Mouse (Mus musculus) testis, postnatal 14 days (tissue): Measurements from ENCODE around the gene Lars2.
"Not testable (repeated sequence)": the region's sequence is repeated elsewhere in the genome, so short reads cannot be mapped to it uniquely, and the experiment has no call there.

Source experiments
- DNase-seq: peaks from one replicate; pipeline ENCODE4 v3.0.0; 2021; ENCODE audit warnings: low spot score

Lars2 gene

DNA sequence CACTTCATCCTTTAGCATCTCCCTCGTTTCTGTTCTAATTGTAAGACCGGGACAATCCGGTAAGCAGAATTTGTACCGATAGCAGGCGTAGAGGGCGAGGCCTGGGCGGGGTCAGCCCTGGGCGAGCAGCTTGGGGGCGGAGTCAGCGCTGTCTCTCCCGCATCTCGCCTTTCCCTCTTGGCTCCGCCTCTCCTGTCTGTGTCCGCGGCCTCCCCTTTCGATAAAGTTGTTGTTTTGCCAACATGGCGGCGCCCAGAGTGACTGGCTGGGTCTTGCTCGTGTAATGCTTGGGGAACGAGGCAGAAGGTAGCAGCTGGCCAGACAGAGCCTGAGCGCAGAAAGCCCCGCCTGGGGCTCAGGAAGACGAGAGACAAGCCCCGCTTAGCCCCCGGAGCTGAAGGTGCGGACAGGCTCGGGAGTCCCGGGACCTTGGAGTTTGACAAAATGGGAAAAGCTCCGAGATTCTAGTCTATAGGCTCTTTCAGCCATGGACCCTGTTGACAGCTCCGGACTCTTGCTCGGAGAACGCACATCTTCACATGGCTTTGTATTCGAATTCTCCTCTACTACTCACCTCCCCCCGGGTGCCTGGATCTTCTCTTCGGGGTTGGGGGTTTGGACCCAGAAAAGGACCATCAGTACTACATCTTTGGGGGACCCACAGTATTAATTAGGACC lies at the start of gene Lars2:
TSS of gene Lars2 (plus strand) at position 220 of the 678 bp plus-strand sequence.
- peak; percentile 93 for DNase-seq

DNA sequence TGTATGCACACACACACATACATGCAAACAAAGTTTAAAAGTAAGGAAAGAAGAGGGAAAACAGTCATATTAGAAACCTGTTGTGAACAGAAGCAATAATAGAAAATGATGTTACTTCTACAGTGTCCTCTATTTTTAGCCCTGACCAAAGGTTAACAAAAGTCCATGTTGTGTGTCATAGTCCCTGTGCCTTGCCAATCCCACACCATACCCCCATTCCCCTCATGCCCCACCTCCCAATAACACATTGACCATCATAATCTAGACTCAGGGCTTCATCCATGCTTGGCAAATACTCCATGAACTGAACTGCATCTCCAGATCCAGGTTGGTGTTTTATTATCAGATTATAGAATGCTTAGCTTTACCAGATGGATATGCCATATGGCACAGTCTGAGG lies 40.6 kb upstream of the Lars2 start:
- DNase-seq = no peak

DNA sequence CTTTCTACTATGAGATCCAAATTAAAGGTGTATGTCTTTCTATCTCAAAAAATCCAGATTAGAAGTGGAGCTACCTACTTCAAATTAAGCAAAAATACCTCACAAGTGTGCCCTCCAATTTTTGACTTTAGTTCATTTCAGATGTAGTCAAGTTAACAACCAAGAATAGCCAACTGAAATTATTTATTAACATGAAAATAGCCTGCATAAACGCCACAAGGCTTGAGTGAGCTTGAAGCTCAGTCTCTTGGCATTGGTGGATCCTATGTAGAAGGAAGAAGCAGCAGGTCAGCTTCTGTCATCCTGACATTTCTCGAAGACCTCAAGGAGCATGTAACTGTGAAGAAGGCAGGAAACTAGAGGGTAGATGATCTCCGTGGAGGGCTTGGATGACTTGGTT lies 38.4 kb upstream of the Lars2 start:
- DNase-seq = no peak

DNA sequence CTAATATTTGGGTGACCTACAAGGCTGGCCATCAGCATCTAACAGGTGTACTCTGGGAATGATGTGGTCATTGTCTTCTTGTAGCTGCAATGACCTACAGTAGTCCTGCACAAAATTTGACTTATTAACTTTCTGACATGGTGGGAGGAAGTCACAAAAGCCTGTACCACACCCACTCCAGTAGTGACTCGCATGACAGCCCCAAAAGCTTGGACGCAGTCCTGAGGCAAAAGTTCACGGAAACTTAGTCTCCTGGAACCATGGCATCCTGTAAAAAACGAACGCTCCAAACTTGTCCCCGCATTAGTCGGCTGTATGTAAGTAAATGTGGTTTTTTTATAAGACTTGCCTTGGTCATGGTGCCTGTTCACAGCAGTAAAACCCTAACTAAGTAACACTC lies 36.9 kb upstream of the Lars2 start:
- no peak for DNase-seq

DNA sequence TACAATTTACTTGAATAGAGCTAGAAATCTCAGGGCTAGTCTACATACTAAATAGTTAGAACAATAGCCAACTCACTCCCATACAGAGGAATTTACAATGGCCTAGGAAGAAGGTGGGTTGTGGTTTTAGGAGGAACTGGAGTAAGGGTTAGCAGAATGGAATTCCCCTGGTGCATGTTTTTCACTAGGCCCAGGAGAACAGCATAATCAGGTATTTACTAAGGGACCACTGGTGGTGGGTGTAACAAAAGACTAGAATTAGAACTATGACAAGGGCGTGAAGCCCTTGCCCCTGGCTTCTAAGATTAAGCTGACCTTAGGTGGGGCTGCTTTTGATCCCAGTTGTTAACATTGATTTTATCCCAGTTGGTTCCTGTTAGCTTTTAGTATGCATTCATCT lies 36.5 kb upstream of the Lars2 start:
- not testable (repeated sequence) for DNase-seq

DNA sequence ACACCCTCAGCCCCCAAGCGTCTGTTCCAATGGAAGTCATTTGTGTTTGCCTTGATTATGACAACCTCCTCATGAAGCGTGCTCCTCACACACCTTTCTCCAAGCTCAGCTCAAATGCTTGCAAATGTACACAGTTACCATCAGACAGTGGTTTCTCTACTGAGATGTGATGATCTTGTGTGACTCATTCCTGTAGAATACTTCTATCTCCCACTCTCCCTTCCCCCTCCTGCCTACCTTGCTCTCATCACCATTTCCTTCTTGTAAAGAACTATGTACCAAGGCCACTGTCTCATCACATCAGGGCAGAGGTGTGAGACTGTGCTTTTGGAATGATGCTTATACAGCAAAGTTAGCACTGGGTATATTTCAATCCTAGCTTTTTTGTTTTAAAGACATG lies 33.2 kb upstream of the Lars2 start:
- DNase-seq = no peak

DNA sequence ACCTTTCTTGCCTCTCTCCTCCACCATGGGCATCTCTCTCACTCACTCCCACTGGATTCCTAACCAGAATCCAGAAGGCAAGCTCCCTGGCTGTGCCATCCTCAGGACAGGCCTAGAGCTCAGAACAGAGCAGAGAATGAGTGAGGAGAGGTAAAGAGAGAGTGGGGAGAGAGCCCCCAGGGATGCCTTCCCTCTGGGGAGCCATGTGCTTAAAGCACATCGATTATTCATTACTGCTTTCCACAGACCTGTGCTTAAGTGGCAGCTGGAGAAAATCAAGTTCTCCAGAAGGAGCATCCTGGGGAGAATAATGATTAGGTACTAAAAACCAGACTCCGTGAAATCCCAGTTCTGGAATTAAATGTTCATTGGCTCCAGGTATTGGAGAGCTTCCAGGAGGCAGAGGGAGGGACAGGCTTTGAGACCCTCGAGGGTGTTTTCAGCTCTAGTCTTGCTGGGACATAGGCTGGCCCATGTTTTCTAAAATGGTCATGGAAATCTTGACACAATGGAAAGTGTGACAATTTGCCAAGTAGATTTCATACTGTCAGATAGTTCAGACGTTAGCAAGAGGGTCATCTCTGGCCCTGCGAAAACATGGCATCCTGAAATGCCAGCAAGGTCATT lies 31.6 kb upstream of the Lars2 start:
- no peak for DNase-seq

DNA sequence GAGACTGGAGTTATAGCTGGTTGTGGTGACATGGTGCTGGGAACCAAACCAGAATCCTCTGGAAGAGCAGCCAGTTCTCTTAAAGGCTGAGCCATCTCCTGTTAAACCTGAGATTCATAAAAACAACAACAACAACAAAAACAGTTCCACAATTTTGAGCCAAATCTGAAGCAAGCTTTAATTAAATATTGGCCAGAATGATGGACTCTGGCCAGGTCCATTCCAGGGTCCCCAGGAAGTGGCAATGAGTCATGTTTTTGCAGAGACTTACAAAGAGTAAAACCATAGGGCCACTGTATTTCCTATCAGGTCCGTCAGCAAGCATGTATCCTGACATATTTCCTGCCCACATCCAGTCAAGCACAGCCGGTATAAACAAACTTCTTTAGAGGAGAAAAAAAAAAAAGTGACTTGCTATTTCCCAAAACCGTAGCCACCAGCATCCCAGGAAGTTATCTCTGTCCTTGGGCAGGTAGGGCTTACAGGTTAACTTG lies 27.0 kb upstream of the Lars2 start:
- no peak for DNase-seq

DNA sequence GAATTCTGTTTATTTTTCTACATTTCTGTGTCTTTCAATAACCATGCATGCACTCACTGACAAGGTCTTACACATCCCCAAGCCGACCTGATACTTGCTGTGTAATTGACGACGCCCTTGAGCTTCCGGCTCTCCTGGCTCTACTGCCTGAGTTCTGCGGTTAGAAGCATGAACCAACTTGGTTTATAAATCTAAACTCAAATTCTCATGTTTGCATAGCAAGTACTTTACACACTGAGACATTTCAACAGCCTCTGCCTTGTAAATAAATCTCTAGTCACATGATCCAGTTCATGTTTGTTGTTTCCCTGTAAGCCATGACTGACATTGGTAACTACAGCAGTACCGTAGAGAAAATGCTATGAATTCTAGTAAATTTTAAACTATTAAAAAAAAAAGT lies 25.5 kb upstream of the Lars2 start:
- no peak for DNase-seq

DNA sequence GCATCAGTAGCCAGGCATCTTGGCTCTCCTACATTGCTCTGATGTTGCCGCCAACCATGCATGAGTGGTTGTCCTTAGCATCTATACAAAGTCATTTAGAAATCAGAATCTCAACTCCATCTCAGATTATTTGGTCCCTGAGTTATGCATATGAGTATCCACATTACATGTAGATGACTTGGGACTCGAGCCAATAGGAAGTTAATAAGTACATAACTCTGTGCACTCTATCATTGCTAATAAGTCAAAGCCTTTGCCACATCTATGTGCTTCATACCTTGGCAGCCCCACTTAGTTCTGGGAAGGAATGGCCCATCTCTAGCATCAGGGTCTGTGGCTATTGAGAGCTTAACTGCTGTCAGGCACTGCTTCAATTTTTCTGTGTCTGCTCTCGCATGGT lies 23.7 kb upstream of the Lars2 start:
- DNase-seq = no peak

DNA sequence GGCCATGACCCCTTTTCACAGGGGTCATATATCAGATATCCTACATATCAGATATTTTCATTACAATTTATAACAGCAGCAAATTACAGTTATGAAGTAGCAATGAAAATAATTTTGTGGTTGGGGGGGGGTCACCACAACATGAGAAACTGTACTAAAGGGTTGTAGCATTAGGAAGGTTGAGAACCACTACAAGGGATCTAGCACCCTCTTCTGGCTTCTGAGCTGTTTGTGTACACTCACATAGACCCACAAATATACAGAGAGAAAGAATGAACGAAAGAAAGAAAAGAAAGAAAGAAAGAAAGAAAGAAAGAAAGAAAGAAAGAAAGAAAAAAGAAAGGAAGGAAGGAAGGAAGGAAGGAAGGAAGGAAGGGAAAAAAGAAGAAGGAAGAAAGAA lies 17.4 kb upstream of the Lars2 start:
- DNase-seq = not testable (repeated sequence)

DNA sequence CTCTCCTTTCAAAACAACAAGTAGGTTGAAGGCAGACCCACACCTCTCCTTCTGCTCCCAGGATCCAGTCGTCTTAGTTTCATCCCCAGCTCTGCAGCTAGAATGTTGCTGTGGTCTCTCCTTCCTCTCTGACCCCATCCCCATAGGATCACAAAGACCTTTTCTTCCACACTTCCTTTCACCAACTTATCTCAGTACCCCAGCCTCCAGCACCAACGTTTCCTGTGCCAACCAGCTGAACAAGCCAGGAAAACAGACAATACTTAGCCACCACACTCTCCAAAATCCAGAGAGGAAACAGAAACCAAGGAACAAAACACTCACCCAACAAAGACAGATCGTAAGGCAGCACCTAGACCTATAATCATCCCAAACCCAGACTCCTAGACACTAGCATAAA lies 6.7 kb upstream of the Lars2 start:
- no peak for DNase-seq

DNA sequence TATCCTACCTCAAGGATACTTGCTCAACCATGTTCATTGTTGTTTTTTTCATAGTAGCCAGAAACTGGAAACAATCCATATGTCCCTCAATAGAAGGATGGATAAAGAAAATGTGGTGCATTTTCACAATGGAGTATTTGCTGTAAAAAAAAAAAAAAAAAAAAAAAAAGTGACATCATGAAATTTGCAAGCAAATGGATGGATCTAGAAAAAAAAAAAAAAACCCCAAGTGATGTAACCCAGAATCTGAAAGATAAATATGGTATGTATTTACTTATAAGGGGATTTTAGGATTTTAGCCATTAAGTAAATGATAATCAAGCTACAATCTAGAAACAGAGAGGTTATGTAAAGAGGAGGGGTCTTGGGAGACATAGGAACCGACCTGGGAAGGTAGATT lies 1.4 kb upstream of the Lars2 start:
- DNase-seq = no peak

DNA sequence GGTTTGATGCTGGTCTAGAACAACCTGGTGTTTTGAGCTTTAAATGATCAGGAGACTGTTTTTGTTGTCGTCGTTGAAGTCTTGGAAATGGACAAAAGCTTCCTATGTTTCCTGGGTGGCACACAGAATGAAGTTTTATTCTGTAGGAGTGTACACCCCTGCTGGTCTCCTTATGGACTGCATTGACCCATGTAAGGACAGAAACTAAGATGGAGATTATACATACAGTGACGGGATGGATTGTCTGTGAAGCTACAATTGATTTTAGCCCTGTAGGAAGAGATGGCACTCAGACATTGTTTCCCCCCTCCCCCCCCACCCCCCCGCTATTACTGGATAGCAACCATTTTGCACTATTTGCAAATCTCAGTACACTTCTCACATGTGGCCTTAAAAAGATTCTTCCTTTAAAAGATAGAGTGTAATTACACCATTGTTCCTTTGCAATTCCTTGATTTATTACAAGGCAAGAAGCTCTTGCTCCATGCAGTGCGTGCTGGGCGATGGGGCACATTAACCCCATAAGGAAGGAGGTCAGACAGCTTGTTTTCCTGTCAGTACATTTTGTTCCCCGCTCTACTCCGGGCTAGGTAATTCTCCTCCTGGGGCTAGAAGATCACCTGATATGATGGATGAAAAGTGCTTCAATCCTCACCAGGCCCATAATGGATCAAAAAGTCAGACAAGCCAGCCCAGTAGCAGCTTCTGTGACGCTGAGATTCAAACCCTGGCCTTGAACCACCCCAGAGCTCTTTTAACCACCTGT lies 602 bp upstream of the Lars2 start:
- DNase-seq = peak; percentile 23

DNA sequence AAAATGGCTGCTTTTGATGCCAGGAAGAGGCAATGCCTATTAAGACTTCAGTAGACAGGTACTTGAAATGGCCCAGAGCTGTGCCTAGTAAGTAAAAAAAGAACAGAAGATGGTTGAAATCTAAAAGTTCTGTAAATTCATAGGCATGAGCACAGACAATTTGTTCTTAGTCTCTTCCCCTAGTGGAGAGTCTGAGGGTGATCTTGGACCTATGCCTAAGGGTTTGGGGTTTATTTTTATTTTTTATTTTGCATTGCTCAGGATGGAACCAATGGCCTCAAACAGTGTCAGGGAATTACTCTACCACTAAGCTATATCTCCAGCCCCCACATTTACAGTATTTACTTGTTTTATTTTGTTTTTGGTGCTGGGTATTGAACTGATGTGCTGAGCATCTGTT lies 909 bp downstream of the Lars2 start:
- DNase-seq = no peak

DNA sequence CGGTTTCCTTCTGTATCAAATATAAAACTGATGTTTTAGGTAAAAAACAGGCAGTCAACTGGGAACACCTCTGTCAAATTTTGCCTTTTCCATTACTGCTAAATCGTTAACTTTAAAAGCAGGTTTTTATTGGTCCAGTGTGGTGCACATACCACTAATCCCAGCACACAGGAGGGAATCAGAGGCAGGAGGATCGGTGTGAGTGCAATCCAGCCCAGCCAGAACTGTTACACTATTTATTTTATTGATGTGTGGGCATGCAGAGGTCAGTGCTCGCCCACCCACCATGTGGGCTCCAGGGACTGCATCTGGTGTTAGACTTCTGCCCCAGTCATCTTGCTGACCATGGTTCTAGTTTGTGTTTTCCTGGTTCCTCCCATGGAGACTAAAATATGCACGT lies 15.7 kb downstream of the Lars2 start:
- DNase-seq = no peak

DNA sequence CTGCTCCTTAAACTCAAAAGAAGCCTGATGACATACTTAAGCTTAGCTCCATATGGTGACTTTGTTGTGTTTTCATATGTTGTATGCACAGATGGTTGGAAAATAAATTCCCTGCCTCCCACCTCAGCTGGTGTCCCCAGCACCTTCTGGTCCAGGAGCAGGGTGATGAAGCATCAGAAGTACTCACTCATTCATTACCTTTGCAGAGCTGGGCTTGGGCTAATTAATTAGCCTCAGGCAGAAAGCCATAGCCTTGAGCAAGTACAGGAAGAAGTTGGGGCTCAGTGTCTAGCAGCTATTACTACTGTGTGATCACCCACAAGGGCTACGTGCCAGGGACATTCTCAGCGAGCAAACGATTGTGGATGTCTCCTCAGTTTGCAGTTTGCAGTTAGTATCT lies 18.0 kb downstream of the Lars2 start:
- DNase-seq = no peak

DNA sequence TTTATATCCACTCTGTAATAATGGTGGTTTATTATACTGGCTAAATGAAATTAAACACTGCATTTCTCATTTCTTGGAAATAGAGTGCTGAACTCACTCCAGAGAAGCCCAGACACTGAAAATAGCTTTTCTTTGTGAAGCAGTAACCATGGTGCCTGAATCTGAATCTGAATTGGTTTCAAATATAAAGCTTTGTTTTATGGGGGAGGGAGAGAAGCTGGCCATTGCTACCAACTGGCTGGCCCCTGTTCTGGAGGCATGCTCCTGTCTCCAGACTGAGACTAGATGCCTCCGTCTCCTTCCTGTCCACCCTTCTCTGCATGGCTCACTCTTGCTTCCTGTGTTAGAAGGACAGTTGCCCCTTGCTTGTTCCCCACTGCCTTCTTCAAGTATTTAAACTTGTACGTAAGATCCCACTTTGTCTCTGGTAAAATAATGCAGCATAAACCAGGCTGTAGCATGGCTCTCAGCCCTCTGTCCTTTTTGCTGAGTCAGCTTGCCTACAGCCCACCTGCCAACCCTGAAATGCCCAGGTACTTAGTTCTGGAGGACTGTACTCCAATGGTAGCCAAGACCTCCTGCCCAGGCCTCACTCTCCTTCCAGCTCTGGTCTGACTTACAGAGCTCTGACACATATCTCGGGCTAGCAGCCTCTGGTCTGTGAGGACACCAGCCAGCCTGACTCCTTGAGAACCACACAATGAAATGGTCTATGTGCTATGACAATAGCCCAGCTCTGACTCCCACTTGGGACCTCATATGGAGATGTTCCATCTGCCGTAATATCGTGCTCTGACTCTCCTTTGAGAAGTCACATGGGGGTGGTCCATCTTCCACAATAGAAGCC lies 18.8 kb downstream of the Lars2 start:
- DNase-seq = no peak

DNA sequence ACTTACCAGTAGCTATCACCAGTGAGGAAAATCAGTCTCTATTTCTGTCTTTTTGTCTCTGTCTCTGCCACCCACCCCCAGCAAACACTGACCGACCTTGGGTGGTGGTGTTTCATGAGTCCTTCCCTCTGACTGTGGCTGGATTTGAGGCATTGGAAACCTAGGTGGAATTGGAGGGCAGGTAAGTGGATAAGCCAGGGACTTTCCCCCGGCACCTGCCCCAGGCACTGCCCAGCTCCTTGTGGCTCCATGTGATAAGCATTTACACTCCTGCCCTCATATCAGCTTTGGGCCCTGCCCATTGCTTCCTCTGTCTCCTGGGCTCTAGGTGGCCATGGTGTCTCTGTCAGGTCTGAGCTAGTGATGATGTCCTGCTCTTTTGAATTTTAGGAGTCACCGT lies 19.6 kb downstream of the Lars2 start:
- no peak for DNase-seq

DNA sequence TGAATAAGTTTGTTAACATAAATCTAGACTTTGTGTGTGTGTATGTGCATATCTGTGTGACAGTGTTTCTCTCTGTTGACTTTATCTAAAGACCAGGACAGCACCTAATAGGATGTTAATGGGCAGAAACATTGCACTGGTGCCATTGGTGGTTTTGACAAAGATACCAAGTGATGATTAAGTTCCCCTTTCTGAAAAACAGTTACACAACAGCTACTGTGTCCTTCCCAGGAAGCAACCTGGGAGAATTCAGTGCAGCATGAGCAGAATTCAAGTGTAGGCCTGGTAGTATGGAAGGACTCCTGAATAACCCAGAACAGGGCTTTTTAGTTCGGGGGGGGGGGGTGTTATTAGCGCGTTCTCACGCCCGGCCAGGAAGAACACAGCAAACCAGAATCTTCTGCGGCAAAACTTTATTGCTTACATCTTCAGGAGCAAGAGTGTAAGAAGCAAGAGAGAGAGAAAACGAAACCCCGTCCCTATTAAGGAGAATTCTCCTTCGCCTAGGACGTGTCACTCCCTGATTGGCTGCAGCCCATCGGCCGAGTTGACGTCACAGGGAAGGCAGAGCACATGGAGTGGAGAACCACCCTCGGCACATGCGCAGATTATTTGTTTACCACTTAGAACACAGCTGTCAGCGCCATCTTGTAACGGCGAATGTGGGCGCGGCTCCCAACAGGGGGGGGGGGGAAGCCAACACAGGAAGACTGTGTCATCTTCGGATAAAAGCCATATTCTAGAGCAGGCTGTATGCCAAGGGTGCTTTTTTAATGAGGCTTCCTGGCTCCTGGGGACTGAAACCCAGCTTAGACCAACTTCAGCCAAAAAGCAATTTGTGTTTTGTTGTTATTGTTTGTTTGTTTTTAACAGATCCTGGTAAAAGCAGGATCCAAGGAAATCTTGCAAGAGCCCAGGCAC lies 21.6 kb downstream of the Lars2 start:
- not testable (repeated sequence) for DNase-seq
